Mouse (Mus musculus) G1E (cell line): ENCODE data around the gene Ankrd45.

Source experiments
- CTCF ChIP-seq: IDR thresholded peaks from 2 replicates; pipeline ENCODE4 v1.5.1; 2012; ENCODE audit warnings: low read depth, low read length, inconsistent platforms, mixed read lengths
- POLR2AphosphoS5 ChIP-seq: IDR thresholded peaks from 2 replicates; pipeline ENCODE4 v1.6.1; 2012; ENCODE audit warnings: low read depth, low read length, inconsistent platforms; ENCODE audit not compliant: insufficient replicate concordance

DNA sequence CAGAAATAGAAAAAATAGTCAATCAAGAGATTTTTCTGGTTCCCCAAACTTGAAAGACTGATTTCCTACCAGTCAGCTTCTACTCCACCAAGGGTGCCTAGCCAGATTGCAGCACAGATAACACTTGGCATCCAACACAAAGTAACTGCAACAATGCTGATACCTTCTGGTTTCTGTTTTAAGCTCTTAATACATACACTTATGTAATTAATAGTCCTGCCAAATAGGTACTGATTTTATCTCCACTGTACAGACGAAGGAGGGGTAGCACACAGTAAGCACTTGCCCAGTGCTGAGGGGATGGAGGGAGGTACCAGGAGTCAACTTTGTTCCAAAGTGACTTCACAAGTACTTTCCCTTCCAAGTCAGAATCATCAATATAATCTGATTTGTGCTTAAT is 38.6 kb upstream of the Ankrd45 start:
- no peak for TF ChIP-seq CTCF
- no peak for TF ChIP-seq POLR2AphosphoS5
